Mouse (Mus musculus) ES-E14 (cell line): ENCODE data around the gene Nxpe4. TPM values are rescaled to one million over a fixed set of nuclear protein-coding genes. Genes with fewer than 3 reads are reported as not detected.
A peak's percentile ranks its signal among the peaks of the same experiment; 100 is the strongest.
"Not testable (repeated sequence)": the region's sequence is repeated elsewhere in the genome, so short reads cannot be mapped to it uniquely, and the experiment has no call there.

Experiments
- DNase-seq: peaks from one replicate; pipeline ENCODE4 v3.0.0-alpha.2; 2013; ENCODE audit warnings: low read depth, low spot score
- H3K27ac ChIP-seq: 2 replicates; pipeline ENCODE4 v1.5.1; 2012; ENCODE audit warnings: low read depth, mild to moderate bottlenecking, low read length, moderate library complexity, mixed read lengths; ENCODE audit not compliant: poor library complexity, insufficient read depth, severe bottlenecking
- H3K36me3 ChIP-seq: 2 replicates; pipeline ENCODE4 v1.6.1; 2012; ENCODE audit warnings: mild to moderate bottlenecking, low read length, moderate library complexity, mixed read lengths; ENCODE audit not compliant: control insufficient read depth, poor library complexity, insufficient read depth, severe bottlenecking
- H3K4me1 ChIP-seq, 2 experiments: fragments of 150-350 bp in 1 of 2; sonication (generic) in 1 of 2; 2 replicates each; pipeline ENCODE4 v1.6.1; 2012; ENCODE audit warnings: low read length in 2 of 2, mild to moderate bottlenecking in 1 of 2, mixed read lengths in 1 of 2; ENCODE audit not compliant: control insufficient read depth in 2 of 2, insufficient read depth in 2 of 2, poor library complexity in 1 of 2
- H3K4me3 ChIP-seq, 2 experiments: fragments of 150-350 bp in 1 of 2; sonication (generic) in 1 of 2; 2 replicates each; pipeline ENCODE4 v1.5.1; 2012; ENCODE audit warnings: low read length in 2 of 2, low read depth in 1 of 2, mild to moderate bottlenecking in 1 of 2, mixed read lengths in 1 of 2; ENCODE audit not compliant: insufficient read depth in 1 of 2, poor library complexity in 1 of 2, severe bottlenecking in 1 of 2
- H3K9ac ChIP-seq: 2 replicates; pipeline ENCODE4 v1.6.1; 2012; ENCODE audit warnings: low read depth, mild to moderate bottlenecking, low read length, mixed read lengths; ENCODE audit not compliant: poor library complexity, insufficient read depth, severe bottlenecking
- H3K9me3 ChIP-seq: fragments of 150-350 bp; sonication (generic); 2 replicates; pipeline ENCODE4 v1.6.1; 2012; ENCODE audit warnings: low read depth, mild to moderate bottlenecking, low read length; ENCODE audit not compliant: control insufficient read depth, insufficient read depth
- CHD2 ChIP-seq: IDR thresholded peaks from 2 replicates; pipeline ENCODE4 v1.6.1; 2014; ENCODE audit warnings: mild to moderate bottlenecking, low read depth, low read length, inconsistent platforms
- HCFC1 ChIP-seq: IDR thresholded peaks from 2 replicates; pipeline ENCODE4 v1.6.1; 2012; ENCODE audit warnings: low read length, inconsistent platforms, borderline replicate concordance; ENCODE audit not compliant: insufficient read depth
- MAFK ChIP-seq: IDR thresholded peaks from 2 replicates; pipeline ENCODE4 v1.6.1; 2014; ENCODE audit warnings: mild to moderate bottlenecking, low read depth, low read length, inconsistent platforms; ENCODE audit not compliant: insufficient read depth
- ZC3H11A ChIP-seq: IDR thresholded peaks from 2 replicates; pipeline ENCODE4 v1.6.1; 2012; ENCODE audit warnings: low read depth, mild to moderate bottlenecking, inconsistent platforms, low read length, borderline replicate concordance
- ZNF384 ChIP-seq: IDR thresholded peaks from 2 replicates; pipeline ENCODE4 v1.6.1; 2012; ENCODE audit warnings: low read depth, low read length, inconsistent platforms
- in situ Hi-C, 2 experiments: fragments of 600-800 bp; cut with MboI; formaldehyde crosslinking; loops; one replicate each; pipeline ENCODE4 v1.15.1; 2025; ENCODE audit warnings: low sequenced_read_pairs in 2 of 2, inconsistent platforms in 1 of 2; ENCODE audit not compliant: unreplicated experiment in 2 of 2
- total RNA-seq: library from RNA; depleted of rRNA; stranded (reverse); fragments of 300-350 nt; gene quantifications from 2 replicates; pipeline ENCODE4 v1.2.3, GENCODE M21; 2012

Gene Nxpe4
- total RNA-seq, 1 experiment = 0.94 TPM

DNA sequence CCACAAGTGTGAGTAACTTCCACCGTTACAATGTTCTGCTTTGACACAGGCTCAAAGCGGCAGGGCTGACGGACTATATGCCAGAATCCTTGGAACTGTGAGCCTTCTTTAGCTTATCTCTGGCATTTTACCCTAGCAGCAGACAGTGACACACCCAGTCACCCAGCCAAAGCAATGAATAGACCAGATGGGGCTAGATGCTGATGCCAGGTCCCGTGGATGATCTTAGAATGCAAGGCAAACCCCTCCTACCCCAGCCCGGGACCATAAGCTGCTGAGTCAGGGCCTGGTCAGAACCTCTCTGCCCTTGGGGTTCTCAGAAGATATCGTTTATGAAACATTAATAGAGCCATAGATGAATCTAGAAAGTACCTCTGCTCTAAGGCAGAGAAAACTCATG, 19.2 kb upstream of the Nxpe4 start:
- Histone ChIP-seq H3K9ac (no peak overlapping the region), H3K9me3 (no peaks in the 10 kb centered on the region), H3K4me1 (no peaks in the 10 kb centered on the region), H3K4me3 (no peak overlapping the region), H3K27ac (no peak overlapping the region), H3K36me3 (no peaks in the 10 kb centered on the region)
- in situ Hi-C loops = no loop called here
- TF ChIP-seq ZNF384 (no peak), ZC3H11A (no peak), CHD2 (no peak), HCFC1 (no peak), MAFK (no peak)
- no peak for DNase-seq

DNA sequence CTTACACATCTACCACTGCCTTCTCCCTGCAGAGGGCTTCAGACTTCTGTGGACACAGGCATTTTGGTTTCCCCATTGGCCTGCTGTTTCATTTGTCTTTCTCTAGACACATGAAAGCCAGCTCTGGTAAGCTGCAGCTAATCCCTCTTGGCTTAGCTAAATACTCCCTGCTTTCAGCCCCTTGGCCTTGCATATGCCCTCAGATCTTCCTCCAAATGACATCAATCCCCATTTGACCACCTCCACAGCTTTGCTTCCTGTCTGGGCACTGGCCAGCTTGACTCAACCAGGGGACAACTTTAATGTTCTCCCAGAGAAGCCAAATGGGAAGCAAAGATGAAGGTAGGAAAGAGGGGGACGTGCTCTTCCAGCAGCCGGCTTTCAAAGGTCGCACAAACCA, 15.1 kb upstream of the Nxpe4 start:
- no peak overlapping the region for H3K27ac ChIP-seq
- no peaks in the 10 kb centered on the region for H3K9me3 ChIP-seq
- no peak for TF ChIP-seq MAFK
- no peak for TF ChIP-seq ZC3H11A
- TF ChIP-seq ZNF384 = no peak
- no peak for TF ChIP-seq HCFC1
- TF ChIP-seq CHD2 = no peak
- no peak for DNase-seq
- in situ Hi-C loops = no loop called here
- H3K9ac ChIP-seq = no peak overlapping the region
- no peaks in the 10 kb centered on the region for H3K36me3 ChIP-seq
- H3K4me1 ChIP-seq = no peaks in the 10 kb centered on the region
- no peak overlapping the region for H3K4me3 ChIP-seq

DNA sequence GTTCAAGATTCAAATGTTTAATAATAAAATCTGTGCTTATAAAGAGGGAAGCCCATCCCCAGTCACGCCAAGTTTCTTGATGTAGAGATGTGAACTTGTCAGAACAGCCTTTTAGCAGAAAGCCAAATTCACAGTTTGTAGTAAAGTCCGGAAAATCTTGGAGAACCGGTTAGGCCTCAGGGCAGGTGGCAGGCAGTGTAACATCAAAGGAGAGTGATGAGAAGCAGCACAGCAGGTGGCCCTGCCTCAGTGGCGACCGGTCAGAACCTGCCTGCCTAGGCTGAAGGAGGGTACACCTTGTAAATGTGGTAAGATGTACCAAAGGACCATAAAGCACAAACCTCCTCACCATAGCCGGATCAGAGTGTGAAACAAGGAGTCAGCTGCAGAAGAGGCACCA, 4.7 kb downstream of the Nxpe4 start:
- peak; percentile 33 for DNase-seq
- in situ Hi-C loops, H3K4me3 ChIP-seq, H3K9ac ChIP-seq, H3K9me3 ChIP-seq, H3K36me3 ChIP-seq, H3K27ac ChIP-seq: not testable (repeated sequence)
- peaks cover 4 to 11% of the 10 kb centered on the region in 2 experiments; a peak in 2 of 4 replicates for H3K4me1 ChIP-seq

DNA sequence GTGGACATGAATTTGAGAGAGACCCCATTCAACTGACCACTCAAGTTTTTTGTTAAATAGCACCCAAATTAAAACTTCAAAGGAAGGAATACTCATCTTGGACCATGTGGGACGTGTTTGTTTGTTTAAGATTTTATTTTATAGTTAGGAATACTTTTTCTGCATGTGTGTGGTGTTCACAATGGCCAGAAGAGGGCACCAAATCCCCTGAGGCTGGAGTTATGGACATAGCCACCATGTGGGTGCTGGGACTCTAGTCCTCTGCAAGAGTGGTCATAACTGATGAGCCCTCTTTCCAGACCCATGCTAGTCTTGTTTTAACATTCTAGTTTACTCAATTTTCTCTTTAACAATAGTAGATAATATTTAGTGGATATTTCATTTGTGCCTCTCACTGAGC, 14.9 kb downstream of the Nxpe4 start:
- no peaks in the 10 kb centered on the region for H3K9me3 ChIP-seq
- H3K36me3 ChIP-seq = no peaks in the 10 kb centered on the region
- in situ Hi-C loops = no loop called here
- H3K27ac ChIP-seq = no peak overlapping the region
- no peak overlapping the region for H3K4me3 ChIP-seq
- no peaks in the 10 kb centered on the region for H3K4me1 ChIP-seq
- no peak for TF ChIP-seq MAFK
- TF ChIP-seq ZC3H11A = peak; percentile 37; the same call in 1 of the 2 replicates
- no peak overlapping the region for H3K9ac ChIP-seq
- DNase-seq = peak; percentile 44

DNA sequence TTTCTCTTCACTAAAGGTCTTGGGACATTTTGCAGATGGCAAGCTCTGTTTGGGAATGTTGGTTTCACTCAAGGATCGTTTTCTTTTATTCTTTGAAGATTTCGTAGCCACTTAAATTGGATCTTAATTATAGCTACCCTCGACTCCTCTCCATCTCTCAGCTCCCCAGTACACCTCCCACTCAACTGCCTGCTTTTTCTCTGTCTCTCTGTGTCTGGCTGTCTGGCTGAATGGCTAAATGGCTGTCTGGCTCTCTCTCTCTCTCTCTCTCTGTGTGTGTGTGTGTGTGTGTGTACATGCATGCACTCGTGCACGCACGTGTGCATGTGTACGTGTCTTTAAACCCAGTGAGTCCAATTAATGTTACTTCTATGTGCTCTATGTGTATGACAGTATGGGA, 19.5 kb downstream of the Nxpe4 start:
- H3K9ac ChIP-seq = no peak overlapping the region
- no peaks in the 10 kb centered on the region for H3K9me3 ChIP-seq
- DNase-seq = no peak
- in situ Hi-C loops = no loop called here
- no peaks in the 10 kb centered on the region for H3K36me3 ChIP-seq
- TF ChIP-seq ZNF384 = no peak
- no peak for TF ChIP-seq MAFK
- TF ChIP-seq HCFC1 = no peak
- no peak for TF ChIP-seq ZC3H11A
- no peak for TF ChIP-seq CHD2
- no peaks in the 10 kb centered on the region for H3K4me1 ChIP-seq
- no peak overlapping the region for H3K4me3 ChIP-seq
- H3K27ac ChIP-seq = no peak overlapping the region
